Mouse (Mus musculus) forebrain, embryonic 11.5 days (tissue): Measurements from ENCODE around the gene Tomm40. TPM values are rescaled to one million over a fixed set of nuclear protein-coding genes. Genes with fewer than 3 reads are reported as not detected.

Experiments used
- ATAC-seq: fragments of 200-750 bp; cut with Nextera tagmentation; replicated peaks from 2 replicates; pipeline ENCODE4 v1.8.0; 2017; ENCODE audit warnings: moderate TSS enrichment; ENCODE audit not compliant: low FRiP score
- DNase-seq: peaks from one replicate; pipeline ENCODE4 v3.0.0-alpha.2; 2017; ENCODE audit warnings: low spot score
- H3K27ac ChIP-seq: fragments of 300-500 bp; sonication (generic); 2 replicates; pipeline ENCODE4 v1.5.1; 2014; ENCODE audit warnings: low read depth, low read length
- H3K27me3 ChIP-seq: fragments of 300-500 bp; sonication (generic); 2 replicates; pipeline ENCODE4 v1.6.1; 2014; ENCODE audit warnings: mild to moderate bottlenecking, low read length, mixed read lengths; ENCODE audit not compliant: control insufficient read depth, insufficient read depth
- H3K36me3 ChIP-seq: fragments of 300-500 bp; sonication (generic); 2 replicates; pipeline ENCODE4 v1.6.1; 2014; ENCODE audit warnings: mild to moderate bottlenecking, low read length, moderate library complexity, mixed read lengths; ENCODE audit not compliant: control insufficient read depth, insufficient read depth
- H3K4me1 ChIP-seq: fragments of 300-500 bp; sonication (generic); replicated peaks from 2 replicates; pipeline ENCODE4 v1.6.1; 2014; ENCODE audit warnings: low read length, mixed read lengths; ENCODE audit not compliant: control insufficient read depth, insufficient read depth
- H3K4me2 ChIP-seq: fragments of 300-500 bp; sonication (generic); 2 replicates; pipeline ENCODE4 v1.6.1; 2014; ENCODE audit warnings: low read depth, mild to moderate bottlenecking, low read length, moderate library complexity, mixed read lengths; ENCODE audit not compliant: severe bottlenecking
- H3K4me3 ChIP-seq: fragments of 300-500 bp; sonication (generic); 2 replicates; pipeline ENCODE4 v1.5.1; 2014; ENCODE audit warnings: low read depth, low read length
- H3K9ac ChIP-seq: fragments of 300-500 bp; sonication (generic); 2 replicates; pipeline ENCODE4 v1.6.1; 2014; ENCODE audit warnings: low read length
- H3K9me3 ChIP-seq: fragments of 300-500 bp; sonication (generic); 2 replicates; pipeline ENCODE4 v1.6.1; 2016; ENCODE audit warnings: low read length, mixed read lengths; ENCODE audit not compliant: control insufficient read depth
- WGBS: fragments of 180-500 bp; shearing (Covaris S2); extraction: QIAGEN DNeasy Blood & Tissue Kit; methylation state at CpG from one replicate; pipeline ENCODE4 v1.1.7; 2014; 5-methylcytosine and 5-hydroxymethylcytosine counted together
- polyA plus RNA-seq: library from polyadenylated mRNA; unstranded; fragments of >200 nt; fragmentation: Nextera tagmentation; extraction: Ambion mirVana; gene quantifications from 2 replicates; pipeline ENCODE4 v1.2.1, GENCODE M21; 2014

Tomm40 gene
- polyA plus RNA-seq, 1 experiment from 2014 or later = 160 TPM

DNA sequence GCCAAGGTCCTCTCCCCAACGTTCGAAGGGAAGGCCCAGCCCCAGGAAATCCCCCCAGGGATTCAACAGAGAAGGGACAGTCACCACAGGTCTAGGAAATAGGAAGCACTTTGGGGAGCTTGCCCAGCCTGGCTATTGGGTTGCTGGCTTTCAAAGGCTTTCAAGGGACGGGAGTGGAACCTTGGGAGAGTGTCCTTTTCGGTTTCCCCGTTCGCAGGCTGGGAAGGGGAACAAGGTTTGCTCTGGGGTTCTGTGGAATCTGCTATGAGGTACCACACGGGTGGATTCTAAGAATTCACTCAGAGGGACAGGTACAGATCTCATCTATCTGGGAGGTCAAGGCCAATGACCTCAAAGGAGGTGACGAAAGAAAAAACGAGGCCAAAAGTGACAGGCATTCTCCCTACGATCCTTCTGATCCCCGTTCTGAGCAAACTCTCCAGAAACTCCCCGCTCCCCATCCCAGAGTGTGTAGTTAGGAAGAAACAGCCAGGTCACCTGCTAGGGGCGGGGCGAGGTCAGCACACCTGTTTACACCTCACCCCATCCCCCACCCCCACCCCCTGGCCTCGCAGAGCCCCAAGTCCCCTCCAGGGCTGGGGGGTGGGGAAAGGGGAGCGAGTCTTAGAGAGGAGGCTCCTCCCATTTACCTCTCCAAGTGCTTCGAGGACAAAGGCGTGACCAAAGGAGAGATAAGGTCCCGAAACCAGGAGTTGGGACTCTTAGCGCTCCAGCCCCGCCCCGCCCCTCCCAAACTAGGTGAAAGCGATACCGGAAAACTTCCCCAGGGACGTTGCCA lies 32.4 kb upstream of the Tomm40 start:
- H3K9me3 ChIP-seq = no peaks in the 10 kb centered on the region
- ATAC-seq = no peak
- no peaks in the 10 kb centered on the region for H3K27me3 ChIP-seq
- peak overlapping the region; percentile 90 for H3K4me2 ChIP-seq
- H3K36me3 ChIP-seq = no peaks in the 10 kb centered on the region; the same call in 1 of the 2 replicates
- H3K27ac ChIP-seq = peak overlapping the region; percentile 18; the same call in 1 of the 2 replicates
- 4% methylated on average over 25 of the region's 25 CpGs for WGBS
- H3K4me3 ChIP-seq = peak overlapping the region; percentile 74
- peak overlapping the region; percentile 86 for H3K9ac ChIP-seq
- peaks cover 10% of the 10 kb centered on the region for H3K4me1 ChIP-seq
- no peak for DNase-seq

DNA sequence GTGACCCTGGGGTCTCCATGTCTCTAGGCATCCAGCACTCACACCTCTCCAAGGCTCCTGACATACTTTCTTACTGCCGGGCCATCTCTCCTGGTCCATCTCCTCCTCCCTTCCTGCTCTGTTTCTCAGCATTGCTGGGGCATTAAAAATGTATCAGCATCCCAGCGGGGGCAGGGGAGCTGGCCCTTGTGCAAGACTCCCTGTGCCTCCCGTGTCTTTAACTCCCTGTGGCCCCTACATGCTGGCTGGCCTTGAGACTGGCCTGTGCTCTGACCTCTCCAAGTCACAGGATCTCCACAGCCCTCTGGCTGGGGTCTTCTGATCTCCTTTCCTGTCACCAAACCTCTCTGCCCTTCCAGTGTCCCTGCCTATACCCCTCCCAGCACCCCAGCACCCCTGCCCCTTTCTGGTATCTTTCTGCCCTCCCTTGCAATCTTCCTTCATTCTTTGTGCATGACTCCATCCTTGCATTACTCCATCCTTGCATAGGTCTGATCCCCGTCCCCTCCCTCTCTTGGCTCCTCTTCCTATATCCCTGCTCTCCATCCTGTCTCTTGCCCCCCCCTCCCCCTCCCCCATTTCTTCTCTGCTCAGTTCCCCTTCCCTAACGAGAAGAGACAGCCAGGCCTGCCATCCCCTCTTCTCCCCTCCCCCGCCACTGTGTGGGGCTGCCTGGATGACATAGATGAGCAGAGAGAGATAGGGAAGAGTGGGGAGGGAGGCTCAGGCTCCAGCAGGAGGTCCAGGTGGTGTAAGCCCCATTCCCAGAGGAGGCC lies 31.4 kb upstream of the Tomm40 start:
- WGBS = 42% methylated on average over 6 of the region's 6 CpGs
- no peak overlapping the region for H3K27ac ChIP-seq
- H3K9me3 ChIP-seq = no peaks in the 10 kb centered on the region
- DNase-seq (no peak), ATAC-seq (no peak)
- H3K36me3 ChIP-seq = no peaks in the 10 kb centered on the region; the same call in 1 of the 2 replicates
- H3K27me3 ChIP-seq = no peaks in the 10 kb centered on the region
- no peak overlapping the region for H3K4me2 ChIP-seq
- no peak overlapping the region for H3K9ac ChIP-seq
- peaks cover 10% of the 10 kb centered on the region for H3K4me1 ChIP-seq
- H3K4me3 ChIP-seq = no peak overlapping the region

DNA sequence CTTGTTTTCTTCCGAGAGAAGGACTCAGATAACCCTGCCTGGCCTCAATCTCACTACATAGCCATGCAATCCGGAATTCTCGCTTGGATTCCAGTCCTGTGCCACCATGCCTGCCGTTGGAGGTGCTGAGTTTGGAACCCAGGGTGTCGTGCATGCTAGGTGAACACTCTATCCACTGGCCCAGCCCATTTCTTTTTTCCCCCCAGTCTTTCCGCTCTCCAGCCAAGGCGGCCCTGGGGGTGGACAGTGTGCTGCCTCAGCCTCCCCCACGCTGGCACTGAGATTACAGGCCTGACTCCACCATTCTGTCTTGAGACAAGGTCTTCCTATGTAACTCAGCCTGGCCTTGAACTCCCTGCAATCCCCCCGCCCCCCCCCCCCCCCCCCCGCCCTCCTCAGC lies 30.7 kb upstream of the Tomm40 start:
- H3K4me1 ChIP-seq = peaks cover 10% of the 10 kb centered on the region
- no peak overlapping the region for H3K4me3 ChIP-seq
- H3K9me3 ChIP-seq = no peaks in the 10 kb centered on the region
- no peak overlapping the region for H3K27ac ChIP-seq
- no peak overlapping the region for H3K4me2 ChIP-seq
- H3K36me3 ChIP-seq = no peaks in the 10 kb centered on the region; the same call in 1 of the 2 replicates
- no peak overlapping the region for H3K9ac ChIP-seq
- 85% methylated on average over 8 of the region's 10 CpGs for WGBS
- H3K27me3 ChIP-seq = no peaks in the 10 kb centered on the region
- no peak for ATAC-seq
- no peak for DNase-seq

DNA sequence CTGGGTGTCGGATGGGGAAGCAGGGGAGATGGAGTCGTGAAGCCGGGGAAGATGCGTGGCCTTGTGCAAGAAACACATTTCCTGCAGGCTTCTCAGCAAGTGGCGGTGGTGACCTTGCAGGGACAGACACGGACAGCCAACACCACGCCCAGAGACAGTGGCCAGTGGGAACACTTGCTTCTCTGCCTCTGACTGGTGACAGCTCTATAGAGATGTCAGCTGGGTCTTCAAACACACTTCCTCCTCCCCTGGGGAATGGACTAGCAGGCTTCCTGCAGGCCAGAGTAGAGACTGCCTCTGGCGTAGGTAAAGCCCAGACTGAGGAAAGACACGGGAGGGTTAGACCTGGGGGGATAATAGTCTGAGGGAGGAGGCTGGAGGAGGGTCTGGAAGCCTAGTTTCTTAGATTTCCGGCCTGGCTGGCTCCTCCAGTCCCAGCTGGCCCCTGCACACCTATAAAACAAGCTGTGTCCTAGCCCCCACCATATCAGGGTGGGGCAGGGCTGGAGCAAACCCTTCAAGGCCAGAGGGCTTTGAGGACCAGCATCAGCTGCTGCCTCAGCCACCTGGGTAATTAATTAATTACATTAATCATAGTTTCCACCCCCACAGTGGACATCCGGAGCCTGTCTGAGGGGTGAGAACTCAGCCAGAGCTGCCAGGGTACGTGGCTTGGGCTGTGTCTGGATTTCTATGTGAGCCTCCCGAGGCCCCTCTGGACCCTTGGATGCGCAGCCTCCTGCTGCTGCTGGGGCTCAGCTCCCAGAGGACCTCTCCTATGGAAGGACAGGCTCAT lies 29.6 kb upstream of the Tomm40 start:
- 80% methylated on average over 14 of the region's 14 CpGs for WGBS
- Histone ChIP-seq H3K9ac (no peak overlapping the region), H3K4me3 (no peak overlapping the region), H3K4me2 (no peak overlapping the region), H3K27me3 (no peaks in the 10 kb centered on the region), H3K36me3 (no peaks in the 10 kb centered on the region; the same call in 1 of the 2 replicates), H3K4me1 (peaks cover 8% of the 10 kb centered on the region), H3K9me3 (no peaks in the 10 kb centered on the region), H3K27ac (no peak overlapping the region)
- ATAC-seq (no peak), DNase-seq (no peak)

DNA sequence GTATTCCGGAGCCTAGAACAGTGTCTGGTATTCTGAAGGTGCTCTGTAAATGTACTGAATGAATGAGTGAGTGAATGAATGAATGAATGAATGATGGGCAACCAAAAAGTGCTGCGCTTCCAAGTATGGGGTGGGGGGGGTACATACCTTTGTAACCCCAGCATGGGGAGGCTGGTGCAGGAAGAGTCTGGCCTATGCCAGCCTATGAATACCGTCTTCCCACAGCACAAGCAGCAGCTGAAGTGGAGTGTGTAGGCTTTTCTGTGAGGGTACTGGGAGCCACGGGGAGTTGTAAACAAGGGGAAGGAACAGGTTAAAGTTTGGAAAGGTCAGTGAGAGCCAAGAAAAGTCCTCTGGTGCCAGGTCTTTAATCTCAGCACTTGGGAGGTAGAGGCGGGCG lies 28.6 kb upstream of the Tomm40 start:
- WGBS = 93% methylated on average over 6 of the region's 6 CpGs
- no peak overlapping the region for H3K4me2 ChIP-seq
- ATAC-seq (no peak), DNase-seq (no peak)
- no peaks in the 10 kb centered on the region for H3K9me3 ChIP-seq
- no peaks in the 10 kb centered on the region; the same call in 1 of the 2 replicates for H3K36me3 ChIP-seq
- H3K27me3 ChIP-seq = no peaks in the 10 kb centered on the region
- peaks cover 8% of the 10 kb centered on the region for H3K4me1 ChIP-seq
- H3K9ac ChIP-seq = no peak overlapping the region
- H3K4me3 ChIP-seq = no peak overlapping the region
- H3K27ac ChIP-seq = no peak overlapping the region

DNA sequence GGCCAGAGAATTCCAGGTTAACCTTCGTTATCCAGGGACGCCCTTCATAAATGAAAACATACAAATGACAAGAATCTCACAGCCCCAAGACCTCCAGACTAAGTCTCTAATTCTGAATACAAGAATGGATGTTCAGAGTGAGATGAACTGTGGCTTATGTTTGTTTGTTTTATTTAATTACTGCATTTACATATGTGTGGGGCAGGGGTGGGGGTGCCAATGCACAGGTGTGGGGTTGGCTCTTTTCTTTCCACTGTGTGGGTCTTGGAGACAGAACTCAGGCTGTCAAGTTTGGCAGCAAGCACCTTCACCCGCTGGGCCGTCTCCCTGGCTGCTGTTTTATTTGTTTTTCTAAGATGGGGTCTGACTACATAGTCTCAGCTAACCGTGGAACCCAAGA lies 27.2 kb upstream of the Tomm40 start:
- Histone ChIP-seq H3K9me3 (no peaks in the 10 kb centered on the region), H3K4me2 (no peak overlapping the region), H3K27ac (no peak overlapping the region), H3K27me3 (no peaks in the 10 kb centered on the region), H3K36me3 (no peaks in the 10 kb centered on the region; the same call in 1 of the 2 replicates), H3K9ac (no peak overlapping the region), H3K4me1 (peaks cover 3% of the 10 kb centered on the region; the same call in 1 of the 2 replicates), H3K4me3 (no peak overlapping the region)
- 71% methylated on average over 5 of the region's 5 CpGs for WGBS
- no peak for DNase-seq
- ATAC-seq = no peak

DNA sequence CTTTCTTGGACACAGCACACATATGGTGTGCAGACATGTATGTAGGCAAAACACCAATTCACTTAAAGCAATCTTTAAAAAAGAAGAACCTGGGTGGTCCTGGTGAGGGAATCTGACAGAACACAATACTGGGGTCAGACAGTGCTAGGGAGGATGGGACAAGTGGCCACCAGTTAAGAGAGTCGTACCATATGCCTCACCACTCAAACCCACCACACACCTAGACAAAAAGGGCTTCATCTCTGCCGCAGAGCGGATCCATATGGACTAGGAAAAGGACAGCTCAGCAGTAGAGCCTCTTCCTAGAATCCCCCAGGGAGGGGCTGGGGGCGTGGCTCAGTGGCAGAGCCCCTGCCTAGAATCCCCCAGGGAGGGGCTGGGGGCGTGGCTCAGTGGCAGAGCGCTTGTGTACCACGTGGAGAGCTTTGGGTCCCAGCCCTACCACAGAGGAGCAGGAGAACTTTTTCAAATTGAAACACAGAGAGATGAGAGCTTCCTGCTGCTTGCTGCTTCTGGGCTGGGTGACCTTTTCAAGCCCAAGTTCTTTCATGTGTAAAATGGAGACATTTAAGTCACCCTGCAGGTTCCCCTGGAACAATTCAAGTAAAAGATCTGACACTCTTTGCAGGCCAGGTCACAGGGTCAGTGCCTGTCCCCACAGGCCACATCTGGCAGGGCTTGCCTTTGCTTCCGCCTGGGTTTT lies 26.2 kb upstream of the Tomm40 start:
- no peak overlapping the region for H3K4me2 ChIP-seq
- no peak; the same call in 1 of the 2 replicates for ATAC-seq
- H3K27ac ChIP-seq = no peak overlapping the region
- WGBS = 12% methylated on average over 8 of the region's 8 CpGs
- H3K9ac ChIP-seq = no peak overlapping the region
- DNase-seq = no peak
- peaks cover 3% of the 10 kb centered on the region; the same call in 1 of the 2 replicates for H3K4me1 ChIP-seq
- no peaks in the 10 kb centered on the region for H3K9me3 ChIP-seq
- no peaks in the 10 kb centered on the region for H3K27me3 ChIP-seq
- H3K36me3 ChIP-seq = no peaks in the 10 kb centered on the region; the same call in 1 of the 2 replicates
- no peak overlapping the region for H3K4me3 ChIP-seq

DNA sequence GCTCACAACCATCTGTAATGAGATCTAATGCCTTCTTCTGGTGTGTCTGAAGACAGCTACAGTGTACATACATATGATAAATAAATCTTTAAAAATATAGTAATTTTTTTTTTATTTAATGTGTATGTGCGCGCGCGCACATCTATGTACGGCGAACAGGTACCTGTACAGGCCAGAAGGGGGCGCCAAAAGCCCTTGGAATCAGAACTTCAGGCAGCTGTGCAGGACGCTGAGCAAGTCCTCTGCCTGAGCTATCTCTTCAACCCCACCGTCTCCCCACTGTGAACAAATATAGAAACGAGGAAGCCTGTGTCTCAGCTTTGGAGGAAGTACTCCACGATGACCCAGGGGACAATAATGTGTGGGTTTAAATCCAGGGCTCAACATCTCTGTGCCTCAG lies 25.0 kb upstream of the Tomm40 start:
- Histone ChIP-seq H3K4me3 (no peak overlapping the region), H3K9me3 (no peaks in the 10 kb centered on the region), H3K27me3 (no peaks in the 10 kb centered on the region), H3K9ac (no peak overlapping the region), H3K4me1 (peaks cover 2% of the 10 kb centered on the region; the same call in 1 of the 2 replicates), H3K27ac (no peak overlapping the region), H3K4me2 (no peak overlapping the region), H3K36me3 (peaks cover 3% of the 10 kb centered on the region; the same call in 1 of the 2 replicates)
- no peak for DNase-seq
- ATAC-seq = no peak
- 92% methylated on average over 11 of the region's 11 CpGs for WGBS
